Mouse (Mus musculus) CH12.LX (cell line): ENCODE measurements around the gene Cilp.

ENCODE experiments used
- CTCF ChIP-seq, 2 experiments: IDR thresholded peaks in 1 of 2; conservative IDR thresholded peaks in 1 of 2; 2 replicates each; pipeline ENCODE4 v1.5.1; 2011 to 2012; ENCODE audit warnings: low read depth in 2 of 2, low read length in 2 of 2, improper control_type of control experiment in 1 of 2, inconsistent platforms in 1 of 2, mild to moderate bottlenecking in 1 of 2, moderate library complexity in 1 of 2
- ELF1 ChIP-seq: IDR thresholded peaks from 2 replicates; pipeline ENCODE4 v1.6.1; 2014; ENCODE audit warnings: low read depth, mild to moderate bottlenecking, inconsistent platforms, low read length, improper control_type of control experiment
- HCFC1 ChIP-seq: IDR thresholded peaks from 2 replicates; pipeline ENCODE4 v1.6.1; 2012; ENCODE audit warnings: low read depth, mild to moderate bottlenecking, inconsistent platforms, low read length, improper control_type of control experiment
- JUND ChIP-seq: conservative IDR thresholded peaks from 2 replicates; pipeline ENCODE4 v1.6.1; 2011; ENCODE audit warnings: low read depth, low read length, improper control_type of control experiment
- MAFK ChIP-seq: IDR thresholded peaks from 2 replicates; pipeline ENCODE4 v1.6.1; 2011; ENCODE audit warnings: low read length, improper control_type of control experiment; ENCODE audit not compliant: insufficient replicate concordance
- MEF2A ChIP-seq: IDR thresholded peaks from 2 replicates; pipeline ENCODE4 v1.6.1; 2014; ENCODE audit warnings: low read depth, mild to moderate bottlenecking, inconsistent platforms, low read length, improper control_type of control experiment, borderline replicate concordance
- POLR2A ChIP-seq: IDR thresholded peaks from 2 replicates; pipeline ENCODE4 v1.6.1; 2011; ENCODE audit warnings: low read depth, mild to moderate bottlenecking, improper control_type of control experiment, low read length
- SIN3A ChIP-seq: IDR thresholded peaks from 2 replicates; pipeline ENCODE4 v1.6.1; 2012; ENCODE audit warnings: low read length, improper control_type of control experiment, inconsistent platforms
- TCF12 ChIP-seq: IDR thresholded peaks from 2 replicates; pipeline ENCODE4 v1.6.1; 2014; ENCODE audit warnings: low read depth, mild to moderate bottlenecking, inconsistent platforms, low read length, improper control_type of control experiment
- USF1 ChIP-seq: IDR thresholded peaks from 2 replicates; pipeline ENCODE4 v1.6.1; 2014; ENCODE audit warnings: low read depth, mild to moderate bottlenecking, inconsistent platforms, low read length, improper control_type of control experiment
- ZKSCAN1 ChIP-seq: IDR thresholded peaks from 2 replicates; pipeline ENCODE4 v1.6.1; 2012; ENCODE audit warnings: low read depth, inconsistent platforms, low read length, improper control_type of control experiment, borderline replicate concordance

DNA sequence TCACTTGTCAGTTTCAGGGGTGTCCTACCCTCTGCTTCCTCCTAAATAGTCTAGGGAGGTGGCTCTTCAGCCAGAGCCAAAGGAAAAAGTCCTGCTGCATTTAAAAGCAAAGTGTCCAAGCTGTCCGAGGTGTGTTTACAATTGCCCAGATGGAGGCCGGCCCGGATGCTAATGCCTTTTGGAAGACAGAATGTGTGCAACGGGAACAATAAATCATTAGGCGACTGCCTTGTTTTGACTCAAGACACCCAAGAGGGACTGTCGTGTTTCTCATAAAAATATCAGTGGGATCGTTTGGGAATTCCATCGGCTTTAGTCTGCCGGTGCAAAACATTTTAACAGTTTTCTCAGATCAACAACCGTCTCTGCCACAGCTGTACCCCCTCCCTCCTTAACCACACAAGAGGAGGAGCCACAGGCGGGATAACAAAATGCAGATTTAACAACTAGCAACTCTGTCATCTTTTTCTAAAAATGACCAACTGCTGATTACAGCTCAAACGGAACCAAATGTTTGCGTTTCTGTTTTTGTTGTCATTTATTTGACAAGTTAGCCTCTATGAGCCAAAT, 26.7 kb upstream of the Cilp start:
- no peak for TF ChIP-seq USF1
- TF ChIP-seq SIN3A, result no peak
- no peak for TF ChIP-seq ZKSCAN1
- TF ChIP-seq MAFK, result no peak
- no peak for TF ChIP-seq TCF12
- no peak for TF ChIP-seq POLR2A
- no peak for TF ChIP-seq MEF2A
- no peak for TF ChIP-seq HCFC1
- TF ChIP-seq CTCF (conservative IDR thresholded peaks at IDR 0.05 in 1 of 2, IDR thresholded peaks at IDR 0.05 in 1 of 2; ENCODE audit: low read depth in 2 of 2, low read length in 2 of 2), result no peak
- no peak for TF ChIP-seq ELF1
- TF ChIP-seq JUND, result no peak
